Mouse (Mus musculus) heart, embryonic 16.5 days (tissue): ENCODE measurements around the gene Tuba3b. TPM values are rescaled to one million over a fixed set of nuclear protein-coding genes. Genes with fewer than 3 reads are reported as not detected.
A peak's percentile ranks its signal among the peaks of the same experiment; 100 is the strongest.

Source experiments
- ATAC-seq: fragments of 200-750 bp; cut with Nextera tagmentation; replicated peaks from 2 replicates; pipeline ENCODE4 v1.8.0; 2017; ENCODE audit warnings: moderate number of reproducible peaks; ENCODE audit not compliant: insufficient read depth, low FRiP score; ENCODE audit errors: extremely low read depth
- H3K27ac ChIP-seq: fragments of 300-500 bp; sonication (generic); 2 replicates; pipeline ENCODE4 v1.5.1; 2014; ENCODE audit warnings: mild to moderate bottlenecking, low read length, control low read depth, moderate library complexity
- H3K27me3 ChIP-seq: fragments of 300-500 bp; sonication (generic); 2 replicates; pipeline ENCODE4 v1.6.1; 2014; ENCODE audit warnings: low read length, mixed read lengths; ENCODE audit not compliant: control insufficient read depth, insufficient read depth
- H3K36me3 ChIP-seq: fragments of 300-500 bp; sonication (generic); 2 replicates; pipeline ENCODE4 v1.6.1; 2014; ENCODE audit not compliant: control insufficient read depth, insufficient read depth
- H3K4me1 ChIP-seq: fragments of 300-500 bp; sonication (generic); 2 replicates; pipeline ENCODE4 v1.6.1; 2014; ENCODE audit warnings: low read length, mixed read lengths; ENCODE audit not compliant: control insufficient read depth, insufficient read depth
- H3K4me2 ChIP-seq: fragments of 300-500 bp; sonication (generic); 2 replicates; pipeline ENCODE4 v1.6.1; 2014; ENCODE audit warnings: low read depth, mild to moderate bottlenecking, control low read depth, low read length
- H3K4me3 ChIP-seq: fragments of 300-500 bp; sonication (generic); 2 replicates; pipeline ENCODE4 v1.5.1; 2014; ENCODE audit warnings: mild to moderate bottlenecking, control low read depth, low read length
- H3K9ac ChIP-seq: fragments of 300-500 bp; sonication (generic); 2 replicates; pipeline ENCODE4 v1.6.1; 2014; ENCODE audit warnings: low read length, control low read depth
- H3K9me3 ChIP-seq: fragments of 300-500 bp; sonication (generic); replicated peaks from 2 replicates; pipeline ENCODE4 v1.6.1; 2016; ENCODE audit warnings: low read length; ENCODE audit not compliant: control insufficient read depth
- WGBS: fragments of 180-500 bp; shearing (Covaris S2); extraction: QIAGEN DNeasy Blood & Tissue Kit; methylation state at CpG from one replicate; pipeline ENCODE4 v1.1.7; 2014; 5-methylcytosine and 5-hydroxymethylcytosine counted together
- polyA plus RNA-seq: library from polyadenylated mRNA; unstranded; fragments of >200 nt; fragmentation: Nextera tagmentation; extraction: Ambion mirVana; gene quantifications from 2 replicates; pipeline ENCODE4 v1.2.1, GENCODE M21; 2015

The Tuba3b gene
- polyA plus RNA-seq, 1 experiment from 2014 or later, result 0.58 TPM

GRCm38 (mm10) chr6:145616402-145617229 lies 1.1 kb downstream of the Tuba3b start:
- ATAC-seq, result no peak

GRCm38 (mm10) chr6:145623141-145623540 lies 7.6 kb downstream of the Tuba3b start:
- 85% methylated on average over 4 of the region's 4 CpGs for WGBS
- Histone ChIP-seq H3K27ac (no peak overlapping the region), H3K9me3 (no peaks in the 10 kb centered on the region), H3K36me3 (no peaks in the 10 kb centered on the region), H3K4me2 (no peak overlapping the region), H3K27me3 (no peaks in the 10 kb centered on the region), H3K9ac (no peak overlapping the region), H3K4me3 (no peak overlapping the region), H3K4me1 (peaks cover 2% of the 10 kb centered on the region)
- ATAC-seq, result no peak

More at GRCm38 (mm10) chr6:145616402-145617229, 1.1 kb downstream of the Tuba3b start:
- Histone ChIP-seq H3K4me1 (peaks cover 9% of the 10 kb centered on the region), H3K36me3 (no peaks in the 10 kb centered on the region), H3K9me3 (no peaks in the 10 kb centered on the region), H3K27ac (no peak overlapping the region), H3K4me3 (no peak overlapping the region), H3K27me3 (no peaks in the 10 kb centered on the region; the same call in 1 of the 2 replicates), H3K4me2 (peak overlapping the region; percentile 34; the same call in 1 of the 2 replicates), H3K9ac (peak overlapping the region; percentile 49; the same call in 1 of the 2 replicates)
- WGBS, result 69% methylated on average over 5 of the region's 5 CpGs

- Histone ChIP-seq H3K4me1 (peaks cover 6% of the 10 kb centered on the region), H3K36me3 (no peaks in the 10 kb centered on the region), H3K9me3 (no peaks in the 10 kb centered on the region), H3K9ac (no peak overlapping the region), H3K27me3 (no peaks in the 10 kb centered on the region), H3K4me3 (no peak overlapping the region), H3K4me2 (no peak overlapping the region), H3K27ac (no peak overlapping the region)
- WGBS, result 24% methylated on average over 6 of the region's 6 CpGs
- ATAC-seq, result 0 out of 2 replicates have a peak, but pooled peaks have one; percentile 23
Observed at GRCm38 (mm10) chr6:145630269-145630668, 14.7 kb downstream of the Tuba3b start.

- Histone ChIP-seq H3K27ac (no peak overlapping the region), H3K36me3 (no peaks in the 10 kb centered on the region), H3K4me1 (peaks cover 10% of the 10 kb centered on the region), H3K4me3 (no peak overlapping the region), H3K9me3 (no peaks in the 10 kb centered on the region), H3K9ac (no peak overlapping the region), H3K27me3 (no peaks in the 10 kb centered on the region), H3K4me2 (no peak overlapping the region)
- 71% methylated on average over 2 of the region's 2 CpGs for WGBS
- ATAC-seq, result no peak
Observed at GRCm38 (mm10) chr6:145634454-145634853, 18.9 kb downstream of the Tuba3b start.

GRCm38 (mm10) chr6:145636682-145637081 lies 21.1 kb downstream of the Tuba3b start:
- no peak overlapping the region for H3K9ac ChIP-seq
- 75% methylated on average over 4 of the region's 4 CpGs for WGBS
- no peak overlapping the region for H3K4me3 ChIP-seq
- H3K27me3 ChIP-seq, result no peaks in the 10 kb centered on the region
- ATAC-seq, result no peak
- no peaks in the 10 kb centered on the region; the same call in 1 of the 2 replicates for H3K36me3 ChIP-seq
- H3K4me2 ChIP-seq, result no peak overlapping the region
- H3K9me3 ChIP-seq, result peaks cover 7% of the 10 kb centered on the region
- no peak overlapping the region for H3K27ac ChIP-seq
- H3K4me1 ChIP-seq, result peaks cover 4% of the 10 kb centered on the region

DNA sequence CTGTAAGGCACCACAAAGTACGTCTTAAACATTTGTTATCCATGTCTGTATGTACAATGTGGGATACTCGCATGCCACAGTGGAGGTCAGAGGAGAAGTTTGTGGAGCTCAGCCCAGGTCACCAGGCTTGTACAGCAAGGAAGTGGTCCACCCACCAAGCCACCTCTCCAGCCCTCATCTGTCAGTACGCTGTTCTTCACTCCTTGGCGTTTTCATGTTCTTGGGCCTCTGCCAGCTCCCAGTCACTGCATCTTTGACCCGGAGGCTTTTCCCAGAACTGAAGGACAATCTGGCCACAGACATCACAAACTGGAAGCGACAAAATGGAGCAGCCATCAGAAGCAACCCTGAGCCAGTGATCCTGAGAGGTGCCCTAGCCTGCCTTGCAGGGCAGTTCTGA lies 22.7 kb downstream of the Tuba3b start:
- H3K4me2 ChIP-seq, result no peak overlapping the region
- H3K4me1 ChIP-seq, result peaks cover 4% of the 10 kb centered on the region
- no peak overlapping the region for H3K27ac ChIP-seq
- 30% methylated on average over 6 of the region's 6 CpGs for WGBS
- no peaks in the 10 kb centered on the region for H3K27me3 ChIP-seq
- peaks cover 7% of the 10 kb centered on the region for H3K9me3 ChIP-seq
- ATAC-seq, result peak; percentile 55; the same call in 1 of the 2 replicates
- H3K9ac ChIP-seq, result no peak overlapping the region
- no peak overlapping the region for H3K4me3 ChIP-seq
- no peaks in the 10 kb centered on the region; the same call in 1 of the 2 replicates for H3K36me3 ChIP-seq

DNA sequence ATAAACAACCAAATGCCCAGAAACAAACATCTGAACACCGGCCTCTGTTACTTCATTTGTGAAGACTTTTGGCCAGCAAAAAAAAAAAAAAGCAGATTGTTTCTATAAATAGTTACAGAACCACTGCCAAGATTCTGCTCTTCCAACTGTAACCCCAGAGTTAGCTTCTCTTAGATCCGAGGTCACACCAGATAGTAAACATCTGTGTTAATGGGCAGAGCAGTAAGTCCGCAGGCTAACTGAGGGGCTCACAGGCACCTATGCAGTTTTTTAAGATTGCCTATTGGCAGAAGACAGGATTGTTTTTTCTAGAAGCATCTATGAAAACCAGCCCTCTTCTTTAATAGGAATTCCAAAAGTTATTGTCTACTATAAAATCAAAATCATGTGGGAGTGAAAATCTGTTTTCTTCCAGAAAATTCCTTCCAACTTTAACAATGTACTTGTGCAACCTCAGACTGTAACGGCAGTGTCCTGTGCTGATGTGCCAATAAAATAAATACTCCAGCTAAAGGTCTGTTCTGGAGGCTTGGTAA lies 25.5 kb downstream of the Tuba3b start:
- ATAC-seq, result no peak

GRCm38 (mm10) chr6:145651976-145652375 lies 36.4 kb downstream of the Tuba3b start:
- H3K4me3 ChIP-seq, result no peak overlapping the region
- no peaks in the 10 kb centered on the region for H3K36me3 ChIP-seq
- no peaks in the 10 kb centered on the region for H3K27me3 ChIP-seq
- no peaks in the 10 kb centered on the region for H3K4me1 ChIP-seq
- H3K9ac ChIP-seq, result no peak overlapping the region
- no peak for ATAC-seq
- WGBS, result 54% methylated on average over 2 of the region's 2 CpGs
- no peak overlapping the region for H3K27ac ChIP-seq
- peaks cover 7% of the 10 kb centered on the region; the same call in 1 of the 2 replicates for H3K9me3 ChIP-seq
- H3K4me2 ChIP-seq, result no peak overlapping the region

More for the DNA sequence above, 25.5 kb downstream of the Tuba3b start:
- Histone ChIP-seq H3K27me3 (no peaks in the 10 kb centered on the region), H3K27ac (no peak overlapping the region), H3K9me3 (peaks cover 7% of the 10 kb centered on the region), H3K4me1 (peaks cover 4% of the 10 kb centered on the region), H3K4me2 (no peak overlapping the region), H3K36me3 (no peaks in the 10 kb centered on the region; the same call in 1 of the 2 replicates), H3K4me3 (no peak overlapping the region), H3K9ac (no peak overlapping the region)
- WGBS, result 50% methylated on average over 4 of the region's 4 CpGs

DNA sequence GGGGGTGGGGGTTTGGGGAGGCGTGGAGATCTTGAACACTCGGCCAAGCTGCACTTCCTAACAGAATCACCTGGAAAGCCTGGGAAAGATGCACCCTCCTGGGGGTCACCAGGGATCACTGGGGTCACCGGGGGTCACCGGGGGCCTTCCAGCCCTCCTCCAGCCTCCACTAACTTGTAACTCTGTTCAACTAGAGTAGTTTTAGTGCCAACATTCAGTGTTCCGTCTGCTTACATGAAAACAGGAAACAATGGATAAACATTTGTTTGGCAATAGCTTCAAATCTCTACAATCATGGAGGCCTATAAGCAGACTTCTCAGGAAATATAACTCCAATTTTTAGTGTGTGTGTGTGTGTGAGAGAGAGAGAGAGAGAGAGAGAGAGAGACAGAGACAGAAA lies 37.4 kb downstream of the Tuba3b start:
- 82% methylated on average over 5 of the region's 5 CpGs for WGBS
- no peak overlapping the region for H3K4me3 ChIP-seq
- H3K9ac ChIP-seq, result no peak overlapping the region
- H3K9me3 ChIP-seq, result peaks cover 7% of the 10 kb centered on the region; the same call in 1 of the 2 replicates
- no peak for ATAC-seq
- no peak overlapping the region for H3K4me2 ChIP-seq
- no peaks in the 10 kb centered on the region for H3K4me1 ChIP-seq
- no peaks in the 10 kb centered on the region for H3K27me3 ChIP-seq
- no peaks in the 10 kb centered on the region for H3K36me3 ChIP-seq
- H3K27ac ChIP-seq, result no peak overlapping the region
